Mouse (Mus musculus): Measurements from ENCODE around the gene Cd84. TPM values are rescaled to one million over a fixed set of nuclear protein-coding genes. Genes with fewer than 3 reads are reported as not detected.

The Cd84 gene
- total and polyA plus RNA-seq, 3 experiments = 12.7 to 24.3 (median 17.4) TPM

GRCm38 (mm10) chr1:171938952-171939948 lies 99.8 kb downstream of the Cd84 start:
- Histone ChIP-seq H3K4me2 (ENCODE audit: insufficient read depth, low read depth, poor library complexity, severe bottlenecking) (no peak overlapping the region), H3K79me2 (replicated peaks; ENCODE audit: control insufficient read depth, extremely low read depth, insufficient read depth, poor library complexity, severe bottlenecking) (no peaks in the 10 kb centered on the region), H3K4me3 (replicated peaks in 1 of 3; ENCODE audit: low read depth in 2 of 3, low read length in 2 of 3, poor library complexity in 1 of 3) (no peak overlapping the region), H3K9ac (ENCODE audit: insufficient read depth, low read depth) (no peak overlapping the region), H3K27ac (ENCODE audit: insufficient read depth, low read depth) (no peak overlapping the region), H3K36me3 (replicated peaks in 1 of 2; ENCODE audit: control insufficient read depth in 1 of 2, insufficient read depth in 1 of 2, low read length in 1 of 2) (peaks cover 75 to 91% of the 10 kb centered on the region in 2 experiments), H3K9me3 (replicated peaks; ENCODE audit: low read length) (peaks cover 4% of the 10 kb centered on the region), H3K4me1 (ENCODE audit: control insufficient read depth in 1 of 2, insufficient read depth in 2 of 2) (peaks cover 0 to 5% of the 10 kb centered on the region in 2 experiments; a peak in 1 of 4 replicates), H3K27me3 (replicated peaks) (no peaks in the 10 kb centered on the region)
- TF ChIP-seq POLR2AphosphoS2 (IDR thresholded peaks at IDR 0.05; ENCODE audit: low read depth, low read length) (no peak), POLR2A (IDR thresholded peaks at IDR 0.05; ENCODE audit: low read depth, low read length) (no peak), MAX (IDR thresholded peaks at IDR 0.05; ENCODE audit: low read length) (no peak), MYC (IDR thresholded peaks at IDR 0.05; ENCODE audit: low read depth, low read length) (no peak), SIN3A (IDR thresholded peaks at IDR 0.05; ENCODE audit: low read length) (no peak), USF2 (conservative IDR thresholded peaks at IDR 0.05; ENCODE audit: low read depth, low read length) (no peak), ZNF384 (IDR thresholded peaks at IDR 0.05; ENCODE audit: low read depth, low read length) (no peak), MXI1 (IDR thresholded peaks at IDR 0.05; ENCODE audit: low read depth, low read length) (no peak), PAX5 (IDR thresholded peaks at IDR 0.05; ENCODE audit: low read length) (no peak), EP300 (IDR thresholded peaks at IDR 0.05; ENCODE audit: low read length) (no peak), RCOR1 (conservative IDR thresholded peaks at IDR 0.05; ENCODE audit: low read depth, low read length) (no peak), GABPA (IDR thresholded peaks at IDR 0.05; ENCODE audit: insufficient replicate concordance, low read depth, low read length) (no peak), JUN (IDR thresholded peaks at IDR 0.05; ENCODE audit: insufficient read depth, low read depth, low read length) (no peak), ZMIZ1 (IDR thresholded peaks at IDR 0.05; ENCODE audit: low read depth, low read length) (no peak), TCF12 (IDR thresholded peaks at IDR 0.05; ENCODE audit: low read depth, low read length) (no peak), IRF4 (IDR thresholded peaks at IDR 0.05; ENCODE audit: low read depth, low read length) (no peak), ELF1 (IDR thresholded peaks at IDR 0.05; ENCODE audit: low read depth, low read length) (no peak)
- in situ Hi-C loops (cut with MboI; ENCODE audit: low pct_ligation_motif_present, low pct_unique_long_range_greater_than_20kb, low sequenced_read_pairs) = loop anchor here (5.0 kb wide), 1 partner anchor 53 kb away; no protein-coding TSS in a partner anchor
- no peak for DNase-seq (ENCODE audit: extremely low read depth)
- dilution Hi-C loops (cut with MboI; ENCODE audit: extremely low pct_ligation_motif_present, extremely low pct_unique_long_range_greater_than_20kb, low sequenced_read_pairs) = no loop called here

Other genes starting within 250 kb of the Cd84 start
- gene Ly9, start 232.3 kb upstream of the Cd84 start, total RNA-seq (2012; rRNA removed) = 43.6 and 46.7 TPM in 2 replicates
- 53.6 and 57.8 TPM in 2 replicates for gene Ly9, start 232.3 kb upstream of the Cd84 start, total RNA-seq (2014; rRNA removed)
- gene Ly9, start 232.3 kb upstream of the Cd84 start, polyA plus RNA-seq (2012; ENCODE audit: insufficient read length, low read depth) = 68.6 and 74.4 TPM in 2 replicates
- 6.8 and 10.5 TPM in 2 replicates for gene Slamf7, start 186.7 kb upstream of the Cd84 start, total RNA-seq (2012; rRNA removed)
- 15.4 and 15.8 TPM in 2 replicates for gene Slamf7, start 186.7 kb upstream of the Cd84 start, total RNA-seq (2014; rRNA removed)
- 9.5 and 10.6 TPM in 2 replicates for gene Slamf7, start 186.7 kb upstream of the Cd84 start, polyA plus RNA-seq (2012; ENCODE audit: insufficient read length, low read depth)
- gene Cd48, start 157.7 kb upstream of the Cd84 start, total RNA-seq (2012; rRNA removed) = 65.0 and 96.4 TPM in 2 replicates
- gene Cd48, start 157.7 kb upstream of the Cd84 start, total RNA-seq (2014; rRNA removed) = 218 and 231 TPM in 2 replicates
- 80.3 and 87.6 TPM in 2 replicates for gene Cd48, start 157.7 kb upstream of the Cd84 start, polyA plus RNA-seq (2012; ENCODE audit: insufficient read length, low read depth)
- 0.34 and 0.38 TPM in 2 replicates for gene Slamf1, start 72.6 kb upstream of the Cd84 start, total RNA-seq (2012; rRNA removed)
- 0.72 and 0.81 TPM in 2 replicates for gene Slamf1, start 72.6 kb upstream of the Cd84 start, total RNA-seq (2014; rRNA removed)
- 0.78 and 0.80 TPM in 2 replicates for gene Slamf1, start 72.6 kb upstream of the Cd84 start, polyA plus RNA-seq (2012; ENCODE audit: insufficient read length, low read depth)
- gene Gm10521, start 56.0 kb downstream of the Cd84 start, total RNA-seq (2012; rRNA removed) = 0.17 and 0.21 TPM in 2 replicates
- gene Gm10521, start 56.0 kb downstream of the Cd84 start, total RNA-seq (2014; rRNA removed) = 0.13 and 0.16 TPM in 2 replicates
- 1.6 and 1.7 TPM in 2 replicates for gene Gm10521, start 56.0 kb downstream of the Cd84 start, polyA plus RNA-seq (2012; ENCODE audit: insufficient read length, low read depth)
- gene Slamf6, start 77.8 kb downstream of the Cd84 start, total RNA-seq (2012; rRNA removed) = 50.9 and 75.8 TPM in 2 replicates
- 172 and 180 TPM in 2 replicates for gene Slamf6, start 77.8 kb downstream of the Cd84 start, total RNA-seq (2014; rRNA removed)
- 124 and 127 TPM in 2 replicates for gene Slamf6, start 77.8 kb downstream of the Cd84 start, polyA plus RNA-seq (2012; ENCODE audit: insufficient read length, low read depth)
- gene Vangl2, start 188.7 kb downstream of the Cd84 start, total RNA-seq (2012; rRNA removed) = 5.0 and 7.3 TPM in 2 replicates
- 3.6 and 4.1 TPM in 2 replicates for gene Vangl2, start 188.7 kb downstream of the Cd84 start, total RNA-seq (2014; rRNA removed)
- gene Vangl2, start 188.7 kb downstream of the Cd84 start, polyA plus RNA-seq (2012; ENCODE audit: insufficient read length, low read depth) = 7.9 and 9.4 TPM in 2 replicates
- not detected in 2 replicates for gene Nhlh1, start 217.9 kb downstream of the Cd84 start, total RNA-seq (2012; rRNA removed)
- gene Nhlh1, start 217.9 kb downstream of the Cd84 start, total RNA-seq (2014; rRNA removed) = not detected in 2 replicates
- 0.16 TPM in 1 of 2 replicates, not detected in the other for gene Nhlh1, start 217.9 kb downstream of the Cd84 start, polyA plus RNA-seq (2012; ENCODE audit: insufficient read length, low read depth)
- 158 and 165 TPM in 2 replicates for gene Copa, start 242.8 kb downstream of the Cd84 start, total RNA-seq (2012; rRNA removed)
- 155 and 157 TPM in 2 replicates for gene Copa, start 242.8 kb downstream of the Cd84 start, total RNA-seq (2014; rRNA removed)
- gene Copa, start 242.8 kb downstream of the Cd84 start, polyA plus RNA-seq (2012; ENCODE audit: insufficient read length, low read depth) = 160 and 165 TPM in 2 replicates
- 21.5 and 24.5 TPM in 2 replicates for gene Ncstn, start 243.1 kb downstream of the Cd84 start, total RNA-seq (2012; rRNA removed)
- gene Ncstn, start 243.1 kb downstream of the Cd84 start, total RNA-seq (2014; rRNA removed) = 12.4 and 15.0 TPM in 2 replicates
- 52.4 and 56.1 TPM in 2 replicates for gene Ncstn, start 243.1 kb downstream of the Cd84 start, polyA plus RNA-seq (2012; ENCODE audit: insufficient read length, low read depth)